Mouse (Mus musculus): Measurements from ENCODE around the gene Zkscan8.

DNA sequence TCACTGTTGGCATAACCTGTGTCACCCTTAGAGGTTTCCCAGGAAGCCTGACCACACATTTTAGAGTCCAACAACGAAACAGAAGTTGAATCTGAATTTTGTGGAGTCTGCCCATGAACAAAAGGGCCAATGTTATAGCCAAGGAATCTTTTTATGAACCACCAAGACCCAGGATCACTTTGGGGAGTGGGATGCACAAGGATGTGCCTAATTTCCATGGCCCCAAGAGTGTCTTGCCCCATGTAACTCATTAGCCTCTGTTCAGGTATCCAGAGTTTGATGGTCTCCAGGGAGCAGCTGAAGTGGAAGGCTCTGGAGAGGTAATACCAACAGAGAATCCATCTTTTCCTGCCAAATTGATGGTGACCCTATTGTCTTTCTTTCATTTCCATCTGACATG, 28.9 kb upstream of the Zkscan8 start, which contains the start of gene Olfr1535:
- TF ChIP-seq CTCF (IDR thresholded peaks at IDR 0.05; ENCODE audit: control insufficient read depth, insufficient read depth, insufficient replicate concordance, low read depth, low read length) (no peak), POLR2A (IDR thresholded peaks at IDR 0.05; ENCODE audit: control insufficient read depth, low read depth, low read length) (no peak)

Data from testis, adult 2 months (tissue).